Mouse (Mus musculus): Measurements from ENCODE around the gene Rab40c. TPM values are rescaled to one million over a fixed set of nuclear protein-coding genes. Genes with fewer than 3 reads are reported as not detected.

Rab40c gene
- 6.4 and 7.1 TPM in 2 replicates for polyA plus RNA-seq (2021; fragmentation: Nextera tagmentation)
- long read RNA-seq, experiment 1, partial matches to known transcripts: 4 of 12 reads
- long read RNA-seq, experiment 1, other reads (novel, unspliced or antisense): 6 of 12 reads
- long read RNA-seq, experiment 2, transcript Rab40c-207 (6 exons, 2,506 nt): minor isoform, 23 of 81 reads
- long read RNA-seq, experiment 2, transcript Rab40c-201 (7 exons, 2,466 nt): major isoform, 30 of 81 reads
- long read RNA-seq, experiment 2, partial matches to known transcripts: 10 of 81 reads
- long read RNA-seq, experiment 2, other reads (novel, unspliced or antisense): 18 of 81 reads

GRCm38 (mm10) chr17:25919144-25919785 lies at the start of gene Rab40c:
Gene Rab40c, minus strand, starts transcription at chr17:25919727.

GRCm38 (mm10) chr17:25951803-25952623 lies 32.5 kb upstream of the Rab40c start, which contains the start of gene A930017K11Rik:
Gene A930017K11Rik, minus strand, starts transcription at chr17:25952565.

GRCm38 (mm10) chr17:25944366-25945163 lies 25.0 kb upstream of the Rab40c start, which contains the start of the genes Pigq and Nhlrc4:
Gene Pigq, minus strand, starts transcription at chr17:25944936.
Gene Nhlrc4, minus strand, starts transcription at chr17:25944961.

GRCm38 (mm10) chr17:25880196-25880910 lies 39.2 kb downstream of the Rab40c start, which contains the start of gene Wfikkn1:
Gene Wfikkn1, minus strand, starts transcription at chr17:25880858.

GRCm38 (mm10) chr17:25874721-25875170 lies 44.8 kb downstream of the Rab40c start, which contains the start of gene Mettl26:
Gene Mettl26, plus strand, starts transcription at chr17:25875074.

GRCm38 (mm10) chr17:25868601-25869191 lies 50.8 kb downstream of the Rab40c start, which contains the start of gene Mcrip2:
Gene Mcrip2, minus strand, starts transcription at chr17:25868764.

GRCm38 (mm10) chr17:25860832-25861703 lies 58.5 kb downstream of the Rab40c start, which contains the start of gene Wdr90:
Gene Wdr90, minus strand, starts transcription at chr17:25861501.

GRCm38 (mm10) chr17:25844396-25844901 lies 75.1 kb downstream of the Rab40c start, which contains the start of gene Rhot2:
Gene Rhot2, minus strand, starts transcription at chr17:25844851.

GRCm38 (mm10) chr17:25841117-25841880 lies 78.2 kb downstream of the Rab40c start, which contains the start of gene Gm20683:
Gene Gm20683, minus strand, starts transcription at chr17:25841763.

GRCm38 (mm10) chr17:25837076-25837410 lies 82.5 kb downstream of the Rab40c start, which contains the start of gene Rhbdl1:
Gene Rhbdl1, minus strand, starts transcription at chr17:25837295.

GRCm38 (mm10) chr17:25833291-25833663 lies 86.2 kb downstream of the Rab40c start, which contains the start of gene Stub1:
Gene Stub1, minus strand, starts transcription at chr17:25833404.

Other genes starting within 250 kb of the Rab40c start
- 621 and 686 TPM in 2 replicates for gene Gng13, start 202.6 kb downstream of the Rab40c start, polyA plus RNA-seq (2021; fragmentation: Nextera tagmentation)
- 0.99 and 1.8 TPM in 2 replicates for gene Chtf18, start 192.3 kb downstream of the Rab40c start, polyA plus RNA-seq (2021; fragmentation: Nextera tagmentation)
- gene Rpusd1, start 192.1 kb downstream of the Rab40c start, polyA plus RNA-seq (2021; fragmentation: Nextera tagmentation): 52.1 and 53.1 TPM in 2 replicates
- gene Mslnl, start 183.7 kb downstream of the Rab40c start, polyA plus RNA-seq (2021; fragmentation: Nextera tagmentation): not detected in 2 replicates
- gene Msln, start 165.3 kb downstream of the Rab40c start, polyA plus RNA-seq (2021; fragmentation: Nextera tagmentation): 0.21 and 0.24 TPM in 2 replicates
- gene Narfl, start 146.0 kb downstream of the Rab40c start, polyA plus RNA-seq (2021; fragmentation: Nextera tagmentation): 32.8 and 34.8 TPM in 2 replicates
- 76.2 and 91.6 TPM in 2 replicates for gene Haghl, start 134.1 kb downstream of the Rab40c start, polyA plus RNA-seq (2021; fragmentation: Nextera tagmentation)
- gene Ccdc78, start 133.1 kb downstream of the Rab40c start, polyA plus RNA-seq (2021; fragmentation: Nextera tagmentation): 0.36 and 0.49 TPM in 2 replicates
- 182 and 194 TPM in 2 replicates for gene Fam173a, start 126.8 kb downstream of the Rab40c start, polyA plus RNA-seq (2021; fragmentation: Nextera tagmentation)
- gene AC134908.4, start 124.1 kb downstream of the Rab40c start, polyA plus RNA-seq (2021; fragmentation: Nextera tagmentation): 2.4 and 3.0 TPM in 2 replicates
- 7.3 and 11.1 TPM in 2 replicates for gene Metrn, start 122.6 kb downstream of the Rab40c start, polyA plus RNA-seq (2021; fragmentation: Nextera tagmentation)
- gene Fbxl16, start 110.6 kb downstream of the Rab40c start, polyA plus RNA-seq (2021; fragmentation: Nextera tagmentation): 218 and 257 TPM in 2 replicates
- 15.6 and 18.6 TPM in 2 replicates for gene Wdr24, start 96.1 kb downstream of the Rab40c start, polyA plus RNA-seq (2021; fragmentation: Nextera tagmentation)
- gene Jmjd8, start 90.9 kb downstream of the Rab40c start, polyA plus RNA-seq (2021; fragmentation: Nextera tagmentation): 33.3 and 39.5 TPM in 2 replicates
- gene Stub1, start 86.3 kb downstream of the Rab40c start, polyA plus RNA-seq (2021; fragmentation: Nextera tagmentation): 365 and 398 TPM in 2 replicates
- 18.4 and 27.7 TPM in 2 replicates for gene Rhbdl1, start 82.4 kb downstream of the Rab40c start, polyA plus RNA-seq (2021; fragmentation: Nextera tagmentation)
- 2.1 and 2.8 TPM in 2 replicates for gene Gm20683, start 78.0 kb downstream of the Rab40c start, polyA plus RNA-seq (2021; fragmentation: Nextera tagmentation)
- 8.6 and 8.7 TPM in 2 replicates for gene Rhot2, start 74.9 kb downstream of the Rab40c start, polyA plus RNA-seq (2021; fragmentation: Nextera tagmentation)
- 2.1 and 2.3 TPM in 2 replicates for gene Wdr90, start 58.2 kb downstream of the Rab40c start, polyA plus RNA-seq (2021; fragmentation: Nextera tagmentation)
- 36.0 and 36.4 TPM in 2 replicates for gene Mcrip2, start 51.0 kb downstream of the Rab40c start, polyA plus RNA-seq (2021; fragmentation: Nextera tagmentation)
- gene Mettl26, start 44.7 kb downstream of the Rab40c start, polyA plus RNA-seq (2021; fragmentation: Nextera tagmentation): 87.8 and 94.9 TPM in 2 replicates
- gene Wfikkn1, start 38.9 kb downstream of the Rab40c start, polyA plus RNA-seq (2021; fragmentation: Nextera tagmentation): not detected in 2 replicates
- 115 and 168 TPM in 2 replicates for gene Pigq, start 25.2 kb upstream of the Rab40c start, polyA plus RNA-seq (2021; fragmentation: Nextera tagmentation)
- gene Nhlrc4, start 25.2 kb upstream of the Rab40c start, polyA plus RNA-seq (2021; fragmentation: Nextera tagmentation): 1.6 and 1.9 TPM in 2 replicates
- gene A930017K11Rik, start 32.8 kb upstream of the Rab40c start, polyA plus RNA-seq (2021; fragmentation: Nextera tagmentation): 0.54 and 1.1 TPM in 2 replicates
- gene Capn15, start 66.1 kb upstream of the Rab40c start, polyA plus RNA-seq (2021; fragmentation: Nextera tagmentation): 9.0 and 12.3 TPM in 2 replicates
- gene Rab11fip3, start 149.8 kb upstream of the Rab40c start, polyA plus RNA-seq (2021; fragmentation: Nextera tagmentation): 5.9 and 6.4 TPM in 2 replicates
- gene Decr2, start 170.6 kb upstream of the Rab40c start, polyA plus RNA-seq (2021; fragmentation: Nextera tagmentation): 31.0 and 38.4 TPM in 2 replicates
- gene Nme4, start 175.9 kb upstream of the Rab40c start, polyA plus RNA-seq (2021; fragmentation: Nextera tagmentation): 5.3 and 5.8 TPM in 2 replicates
- 1.9 and 2.1 TPM in 2 replicates for gene Tmem8, start 193.6 kb upstream of the Rab40c start, polyA plus RNA-seq (2021; fragmentation: Nextera tagmentation)
- 173 and 179 TPM in 2 replicates for gene Mrpl28, start 203.8 kb upstream of the Rab40c start, polyA plus RNA-seq (2021; fragmentation: Nextera tagmentation)
- gene Axin1, start 219.0 kb upstream of the Rab40c start, polyA plus RNA-seq (2021; fragmentation: Nextera tagmentation): 3.1 and 4.0 TPM in 2 replicates